Mouse (Mus musculus) heart, adult 2 months (tissue): Measurements from ENCODE around the gene Cux2.

Experiments used
- CTCF ChIP-seq: fragments of 200-600 bp; IDR thresholded peaks from 2 replicates; pipeline ENCODE4 v1.8.1; 2022; ENCODE audit warnings: antibody characterized with exemption, mild to moderate bottlenecking, moderate library complexity
- EP300 ChIP-seq: fragments of 200-500 bp; IDR thresholded peaks from 2 replicates; pipeline ENCODE4 v1.6.1; 2011; ENCODE audit warnings: low read depth, low read length, control low read depth; ENCODE audit not compliant: insufficient read depth
- POLR2A ChIP-seq: fragments of 200-500 bp; IDR thresholded peaks from 2 replicates; pipeline ENCODE4 v1.6.1; 2011; ENCODE audit warnings: mild to moderate bottlenecking, low read depth, low read length, control low read depth; ENCODE audit not compliant: insufficient read depth

- no peak for TF ChIP-seq CTCF
- no peak for TF ChIP-seq POLR2A
- no peak for TF ChIP-seq EP300
These were observed 221.1 kb downstream of the Cux2 start for GRCm38 (mm10) chr5:121828491-121829432.
